Mouse (Mus musculus) naive thymus-derived CD4-positive, alpha-beta T cell, adult 2 months (primary cell): ENCODE data around the gene Wnt11.

ENCODE experiments used
- DNase-seq: peaks from one replicate; pipeline ENCODE4 v3.0.0-alpha.2; 2011; ENCODE audit warnings: low read depth

The Wnt11 gene

GRCm38 (mm10) chr7:98834711-98835321 is at the start of gene Wnt11:
Gene Wnt11, plus strand, starts transcription at chr7:98835112.
- DNase-seq: peak; percentile 25

- DNase-seq: no peak
Measured at GRCm38 (mm10) chr7:98786792-98787612, 47.9 kb upstream of the Wnt11 start.

DNA sequence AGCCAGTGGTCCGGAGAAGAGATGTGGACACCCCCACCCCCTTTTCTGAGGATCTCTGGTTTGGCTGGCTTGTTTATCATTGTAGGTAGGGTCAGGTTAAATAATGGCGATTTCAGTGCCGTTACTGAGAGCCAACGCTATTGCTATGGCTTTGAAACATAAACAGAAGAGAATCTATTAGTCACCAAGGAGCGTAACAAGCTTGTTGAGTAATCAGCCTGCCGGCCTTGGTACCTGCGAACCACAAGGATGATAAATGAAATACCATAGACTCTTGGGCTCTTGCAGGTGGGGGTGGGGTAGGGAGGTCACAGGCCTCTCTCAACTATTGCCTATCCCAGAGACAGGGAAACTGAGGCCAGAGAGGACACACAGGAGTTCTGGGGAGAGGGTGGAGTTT is 46.2 kb upstream of the Wnt11 start:
- no peak for DNase-seq

DNA sequence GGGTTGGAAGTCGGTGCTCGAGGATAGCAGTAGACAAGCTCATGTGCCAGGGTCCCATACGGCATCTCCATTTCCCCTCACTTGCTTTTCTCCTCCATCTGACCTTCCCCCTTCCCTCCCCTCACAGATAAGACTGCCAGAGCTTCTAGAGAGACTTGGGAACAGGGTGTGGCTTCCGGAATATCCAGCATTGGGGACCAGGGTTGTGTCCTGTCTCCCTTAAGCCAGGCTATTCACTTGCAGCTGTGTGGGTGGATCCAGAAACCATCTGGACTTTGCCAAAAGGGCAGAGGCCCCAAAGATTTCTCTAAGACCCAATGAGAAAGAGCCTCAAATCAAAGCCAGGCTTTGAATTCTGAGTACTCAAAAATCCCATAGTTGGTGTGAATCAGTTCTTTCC is 45.8 kb upstream of the Wnt11 start:
- no peak for DNase-seq

DNA sequence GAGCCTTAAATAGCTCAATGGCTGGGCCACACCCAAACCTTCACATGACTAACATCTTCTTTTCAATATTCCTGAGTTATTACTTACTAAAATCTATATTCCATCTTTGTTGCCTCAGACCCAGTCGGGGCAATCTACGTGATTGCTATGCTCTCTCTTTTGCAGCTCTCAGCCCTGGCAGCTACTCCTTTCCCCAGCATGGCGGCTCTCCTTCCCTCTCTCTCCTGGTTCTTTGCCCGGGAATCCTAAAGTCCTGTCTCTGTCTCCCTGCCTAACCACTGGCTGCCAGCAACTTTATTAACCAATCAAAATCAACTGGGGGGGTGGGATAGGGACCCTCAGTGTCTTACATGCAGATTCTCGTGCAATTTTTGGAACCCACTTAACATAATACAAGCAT is 43.0 kb upstream of the Wnt11 start:
- DNase-seq: no peak

- DNase-seq: no peak
Measured at GRCm38 (mm10) chr7:98793811-98794210, 41.1 kb upstream of the Wnt11 start.

- DNase-seq: no peak
Measured at GRCm38 (mm10) chr7:98794444-98794843, 40.5 kb upstream of the Wnt11 start.

DNA sequence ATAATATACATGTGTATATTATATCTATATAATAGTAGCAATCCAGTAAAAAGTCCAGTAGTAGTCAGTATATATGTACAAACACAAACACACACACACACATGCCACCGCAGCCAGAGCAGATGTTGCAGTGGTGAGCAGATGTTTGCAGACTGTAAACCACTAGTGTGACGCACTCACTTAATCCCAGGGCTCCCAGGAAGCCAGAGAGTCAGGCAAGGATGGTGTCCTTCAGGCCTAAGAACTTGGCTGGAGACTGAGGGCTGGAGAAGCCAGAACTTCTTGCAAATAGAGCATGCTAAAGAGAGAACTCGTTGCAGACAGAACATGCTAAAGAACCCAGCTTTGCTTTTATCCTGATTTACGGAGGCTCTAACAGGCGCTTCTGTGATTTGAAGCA is 39.3 kb upstream of the Wnt11 start:
- no peak for DNase-seq

DNA sequence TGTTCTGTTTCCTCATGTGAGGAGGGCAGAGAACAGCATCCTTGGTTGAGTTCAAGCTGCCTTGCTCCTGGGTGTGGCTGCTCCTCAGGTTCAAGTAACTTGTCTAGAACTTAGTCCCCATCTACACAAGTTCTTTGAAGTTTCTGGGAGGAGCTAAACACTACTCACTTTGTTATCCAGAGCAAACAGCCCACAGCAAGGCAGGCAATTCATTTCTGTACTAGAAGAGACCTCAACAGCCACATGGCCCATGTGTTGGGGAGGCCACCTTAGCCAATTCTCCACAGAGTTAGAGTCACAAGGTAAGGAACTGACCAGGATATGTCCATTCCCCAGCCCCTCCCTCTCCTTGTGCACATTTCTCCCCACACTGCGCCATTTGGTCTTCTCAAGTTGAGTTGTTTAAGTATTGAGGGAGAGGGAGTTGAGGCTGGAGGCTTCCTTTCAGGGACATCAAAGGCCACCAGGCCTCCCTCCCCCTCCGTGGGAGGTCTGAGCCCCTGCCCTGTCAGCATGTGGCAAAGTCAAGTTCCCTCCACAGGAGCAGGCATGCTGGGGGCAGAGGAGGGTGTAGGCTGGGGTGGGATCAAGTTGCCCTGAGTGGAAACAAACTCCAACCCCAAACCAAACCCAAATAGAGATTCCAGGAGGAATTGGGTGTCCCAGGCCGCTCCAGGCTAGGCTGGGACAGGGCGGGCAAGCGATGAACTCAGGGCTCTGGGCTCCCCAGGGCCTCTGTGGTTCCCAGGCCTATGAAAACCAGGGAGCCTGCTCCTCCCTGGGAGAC is 37.4 kb upstream of the Wnt11 start:
- DNase-seq: no peak

DNA sequence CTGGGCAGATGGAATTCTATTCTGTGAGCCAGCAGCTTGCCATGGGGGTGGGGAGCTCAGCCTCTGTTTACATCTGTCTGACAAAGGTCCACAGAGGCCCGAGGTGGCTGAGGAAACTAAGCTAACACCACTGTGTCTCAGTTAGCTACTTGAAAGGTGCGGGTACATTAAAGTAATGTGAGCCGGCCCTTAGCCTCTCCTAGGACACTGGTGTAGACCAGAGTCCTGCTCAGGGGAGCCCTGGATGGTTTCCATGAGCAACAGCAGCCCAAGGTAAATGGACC is 36.8 kb upstream of the Wnt11 start:
- DNase-seq: no peak

DNA sequence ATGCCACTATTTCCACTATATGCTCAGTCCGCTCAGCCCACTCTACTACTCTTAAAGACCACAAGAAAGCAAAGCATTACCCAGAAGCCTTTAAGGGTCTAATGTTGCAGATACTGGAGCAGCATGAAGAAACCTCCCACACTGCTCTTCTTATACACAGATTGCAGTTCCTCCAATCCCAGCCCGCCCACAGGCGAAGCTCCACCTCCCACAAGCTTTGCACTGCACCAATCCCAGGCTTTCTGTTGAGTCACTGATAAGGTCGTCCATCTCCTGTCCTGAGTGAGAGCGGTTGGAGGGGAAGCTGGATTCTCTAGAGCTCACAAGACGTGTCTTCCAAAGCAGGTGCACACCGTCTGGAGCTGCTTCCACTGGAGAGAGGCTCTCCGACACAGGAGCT is 34.5 kb upstream of the Wnt11 start:
- no peak for DNase-seq

DNA sequence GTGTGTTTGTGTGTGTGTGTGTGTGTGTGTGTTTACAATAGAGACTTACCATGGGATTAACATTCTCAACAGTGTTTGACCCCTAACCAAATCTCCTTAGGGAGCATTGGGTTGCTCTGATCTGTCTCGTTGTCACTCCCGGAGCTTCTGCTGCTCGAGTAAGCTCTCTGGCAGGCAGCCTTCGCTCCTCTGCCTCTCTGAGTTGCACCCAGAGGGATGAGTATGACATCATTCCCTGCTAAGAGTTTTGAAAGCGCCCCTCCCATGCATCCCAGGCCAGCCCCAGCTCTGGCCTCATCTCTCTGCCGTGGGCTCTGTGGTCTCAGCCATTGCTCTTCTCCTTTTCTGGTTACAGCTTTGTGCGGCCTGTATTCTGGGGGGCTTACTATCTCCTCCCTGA is 33.8 kb upstream of the Wnt11 start:
- DNase-seq: no peak

GRCm38 (mm10) chr7:98803181-98803580 is 31.7 kb upstream of the Wnt11 start:
- no peak for DNase-seq

DNA sequence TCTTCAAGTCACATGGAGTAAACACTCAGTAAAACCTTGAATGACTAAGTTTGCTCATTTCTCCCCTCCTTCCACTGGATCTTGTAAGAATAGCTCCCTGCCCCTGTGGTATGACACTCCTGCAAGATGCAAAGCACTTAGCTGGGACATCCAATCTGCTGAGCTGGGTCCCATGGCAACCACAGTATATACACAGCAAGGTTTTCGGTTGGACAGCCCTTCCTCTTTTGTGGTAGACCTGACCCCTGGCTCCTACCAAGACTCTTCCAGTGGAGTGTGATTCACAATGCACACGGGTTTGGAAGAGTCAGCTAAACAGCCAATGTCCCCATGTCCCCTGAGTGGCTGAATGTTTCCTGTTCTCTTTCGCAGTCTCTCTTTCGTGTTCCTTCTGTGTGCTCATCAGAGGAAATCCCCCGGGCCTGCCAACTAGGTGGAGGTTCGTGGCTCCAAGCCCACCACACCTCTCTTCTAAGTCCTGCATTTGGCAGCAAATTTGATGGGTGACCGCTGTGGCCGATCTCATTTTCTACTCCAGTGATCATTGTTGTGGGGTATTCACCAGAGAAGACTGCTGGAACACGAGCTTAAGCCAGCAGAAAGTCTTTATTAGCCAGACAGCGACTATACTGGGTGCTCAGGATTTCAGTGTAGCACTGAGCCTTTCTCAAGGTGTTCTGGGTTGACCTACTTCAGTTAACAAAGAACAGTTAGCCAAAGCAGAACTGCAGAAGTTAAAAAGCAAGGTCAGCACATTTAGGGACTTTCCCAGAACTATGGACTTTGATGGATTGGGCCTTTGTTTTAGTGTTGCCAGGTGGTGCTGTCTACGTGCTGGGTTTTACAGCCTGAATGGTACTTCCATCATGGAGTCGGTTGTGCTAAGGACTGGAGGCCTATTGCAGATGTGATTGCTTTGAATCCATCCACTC is 29.8 kb upstream of the Wnt11 start:
- no peak for DNase-seq

GRCm38 (mm10) chr7:98806961-98807360 is 28.0 kb upstream of the Wnt11 start:
- no peak for DNase-seq

DNA sequence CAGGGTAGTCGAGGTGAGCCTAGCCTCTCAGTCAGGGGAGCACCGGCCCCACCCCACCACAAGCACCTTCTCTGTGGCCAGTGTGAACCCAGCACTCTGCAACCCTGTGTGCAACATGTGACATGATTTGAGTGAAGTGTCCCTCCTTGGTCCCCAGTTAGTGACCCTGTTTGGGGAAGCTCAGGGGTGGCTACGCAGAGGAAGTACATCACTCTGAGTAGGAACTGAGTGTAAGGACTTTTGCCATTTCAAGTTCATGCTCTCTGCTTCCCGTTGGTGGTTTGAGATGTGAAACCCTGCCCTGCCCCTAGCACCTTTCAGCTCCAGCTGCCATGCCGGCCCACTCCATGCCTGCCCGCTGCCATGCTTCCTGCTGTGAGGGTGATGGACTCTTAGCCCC is 25.5 kb upstream of the Wnt11 start:
- DNase-seq: no peak

GRCm38 (mm10) chr7:98810619-98811018 is 24.3 kb upstream of the Wnt11 start:
- DNase-seq: no peak

GRCm38 (mm10) chr7:98820501-98820900 is 14.4 kb upstream of the Wnt11 start:
- no peak for DNase-seq

- no peak for DNase-seq
Measured at GRCm38 (mm10) chr7:98822881-98823280, 12.0 kb upstream of the Wnt11 start.

- no peak for DNase-seq
Measured at GRCm38 (mm10) chr7:98823896-98824822, 10.8 kb upstream of the Wnt11 start.

DNA sequence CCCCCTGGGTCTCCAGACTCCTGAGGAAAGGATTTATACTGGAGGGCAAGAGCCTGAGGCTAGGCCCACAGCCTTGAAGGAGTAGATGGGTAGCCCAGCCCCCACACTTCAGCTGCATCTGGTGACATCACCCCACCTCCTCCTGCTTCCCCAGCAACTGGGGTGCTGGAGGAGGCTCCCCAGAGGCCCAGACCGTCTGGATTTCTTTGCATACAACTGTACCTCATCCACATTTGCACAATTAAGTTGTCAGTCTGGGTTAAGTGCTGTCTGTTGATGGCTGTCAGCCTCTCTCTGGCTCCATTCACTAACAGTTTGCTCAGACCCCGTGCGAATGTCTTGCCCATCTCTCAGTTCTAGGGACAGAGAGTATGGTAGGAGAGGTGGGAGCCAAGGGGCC is 6.9 kb upstream of the Wnt11 start:
- DNase-seq: no peak
